Mouse (Mus musculus): ENCODE results near the gene Gng3.

DNA sequence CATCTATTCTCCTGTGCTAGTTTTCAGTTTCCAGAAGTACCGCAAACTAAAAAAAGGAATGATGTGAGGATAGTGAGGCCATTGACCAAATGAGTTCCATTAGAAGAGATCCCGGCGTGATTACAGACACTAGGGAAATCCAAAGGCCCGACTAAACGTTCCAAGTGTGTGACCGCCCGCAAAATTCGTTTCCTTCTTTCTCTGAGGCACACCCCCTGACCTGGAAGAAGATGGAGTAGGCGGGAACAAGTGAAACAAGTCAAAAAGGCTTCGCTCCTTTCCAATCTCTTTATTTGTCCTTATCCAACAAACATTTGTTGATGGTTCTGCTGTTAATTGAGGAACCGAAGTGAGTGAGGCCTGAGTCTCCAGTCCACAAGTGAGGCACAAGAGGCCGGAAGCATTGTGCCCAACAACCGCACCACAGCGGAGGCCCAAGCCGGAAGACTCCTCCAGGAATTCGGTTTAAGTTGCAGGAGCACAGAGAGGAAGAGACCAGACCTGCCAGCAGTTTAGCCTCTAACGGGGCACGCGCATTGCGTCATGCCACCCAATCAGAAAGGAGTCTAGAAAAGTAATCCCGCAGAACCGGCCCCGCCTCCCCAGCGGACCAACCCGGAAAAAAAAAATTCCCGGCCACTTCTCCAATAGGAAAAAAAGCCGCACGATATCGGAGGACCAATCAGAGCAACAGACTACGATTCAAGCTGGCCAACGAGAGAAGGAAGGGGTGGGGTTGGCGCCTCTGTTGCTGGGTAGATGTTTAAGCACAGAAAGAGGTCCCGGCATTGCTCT lies 20.0 kb downstream of the Gng3 start, which contains the start of gene Ttc9c:
- no peak for TF ChIP-seq GATA1 (IDR thresholded peaks at IDR 0.05; ENCODE audit: borderline replicate concordance, low read length)
- TF ChIP-seq FLI1 (IDR thresholded peaks at IDR 0.05; ENCODE audit: low read length): no peak
